Mouse (Mus musculus) ES-E14 (cell line): ENCODE measurements at regions not wholly inside any gene's neighbourhood (a gene's known extent, or its start where the extent isn't known, plus 50 kb on each side); places are given as distances from the start of the nearest gene placed in this dataset.

Source experiments
- MAFK ChIP-seq: IDR thresholded peaks from 2 replicates; pipeline ENCODE4 v1.6.1; 2014; ENCODE audit warnings: mild to moderate bottlenecking, low read depth, low read length, inconsistent platforms; ENCODE audit not compliant: insufficient read depth
- ZC3H11A ChIP-seq: IDR thresholded peaks from 2 replicates; pipeline ENCODE4 v1.6.1; 2012; ENCODE audit warnings: low read depth, mild to moderate bottlenecking, inconsistent platforms, low read length, borderline replicate concordance
- ZNF384 ChIP-seq: IDR thresholded peaks from 2 replicates; pipeline ENCODE4 v1.6.1; 2012; ENCODE audit warnings: low read depth, low read length, inconsistent platforms

DNA sequence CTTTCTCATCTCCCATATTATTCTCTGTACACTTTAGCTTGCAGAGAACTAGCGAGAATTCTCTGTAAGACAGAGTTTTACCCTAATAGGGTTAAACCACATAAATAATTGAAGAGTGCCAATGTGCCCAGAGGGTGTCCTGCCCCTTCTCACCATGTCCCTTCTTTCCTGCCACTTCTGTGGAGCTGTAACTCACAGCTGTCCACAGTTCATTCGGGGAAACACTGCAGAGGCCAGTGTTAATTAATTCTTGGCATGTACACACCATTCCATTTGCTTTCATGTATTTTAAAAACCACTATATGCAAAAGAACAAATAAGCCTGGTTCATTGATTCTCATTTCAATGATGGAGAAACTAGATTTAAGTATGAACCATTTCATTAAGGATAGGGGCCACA is 787.8 kb downstream of the Ets1 start:
- TF ChIP-seq ZC3H11A (no peak), MAFK (no peak), ZNF384 (no peak)
